Mouse (Mus musculus) brain, adult 10 weeks (tissue): ENCODE data around the gene Prps1. TPM values are rescaled to one million over a fixed set of nuclear protein-coding genes. Genes with fewer than 3 reads are reported as not detected.

Experiments used
- polyA plus RNA-seq: library from polyadenylated mRNA; stranded (reverse); fragments of 350-450 nt; fragmentation: Illumina TruSeq; extraction: RNeasy Lipid Tissue Mini Kit (QIAGEN cat#74804); gene quantifications from one replicate; pipeline ENCODE4 v1.2.3, GENCODE M21; 2015; ENCODE audit warnings: low read depth, low replicate concordance

The Prps1 gene
- polyA plus RNA-seq: 96.1 TPM

GRCm38 (mm10) chrX:140456279-140456731, at the start of gene Prps1:
Prps1 (plus strand) TSS chrX:140456613.

Other genes with a start within 250 kb of the Prps1 start
- 15.4 TPM for gene Frmpd3, start 114.3 kb upstream of the Prps1 start, polyA plus RNA-seq
- gene Tsc22d3, start 144.0 kb downstream of the Prps1 start, polyA plus RNA-seq: 117 TPM
- gene Mid2, start 208.0 kb downstream of the Prps1 start, polyA plus RNA-seq: 17.6 TPM